Mouse (Mus musculus) kidney, adult 8-10 months (tissue): ENCODE results near the gene Spata25.
"Not testable (repeated sequence)": the region's sequence is repeated elsewhere in the genome, so short reads cannot be mapped to it uniquely, and the experiment has no call there.

ENCODE experiments used
- DNase-seq, 2 experiments: peaks; one replicate each; pipeline ENCODE4 v3.0.0; 2022

Spata25 gene

DNA sequence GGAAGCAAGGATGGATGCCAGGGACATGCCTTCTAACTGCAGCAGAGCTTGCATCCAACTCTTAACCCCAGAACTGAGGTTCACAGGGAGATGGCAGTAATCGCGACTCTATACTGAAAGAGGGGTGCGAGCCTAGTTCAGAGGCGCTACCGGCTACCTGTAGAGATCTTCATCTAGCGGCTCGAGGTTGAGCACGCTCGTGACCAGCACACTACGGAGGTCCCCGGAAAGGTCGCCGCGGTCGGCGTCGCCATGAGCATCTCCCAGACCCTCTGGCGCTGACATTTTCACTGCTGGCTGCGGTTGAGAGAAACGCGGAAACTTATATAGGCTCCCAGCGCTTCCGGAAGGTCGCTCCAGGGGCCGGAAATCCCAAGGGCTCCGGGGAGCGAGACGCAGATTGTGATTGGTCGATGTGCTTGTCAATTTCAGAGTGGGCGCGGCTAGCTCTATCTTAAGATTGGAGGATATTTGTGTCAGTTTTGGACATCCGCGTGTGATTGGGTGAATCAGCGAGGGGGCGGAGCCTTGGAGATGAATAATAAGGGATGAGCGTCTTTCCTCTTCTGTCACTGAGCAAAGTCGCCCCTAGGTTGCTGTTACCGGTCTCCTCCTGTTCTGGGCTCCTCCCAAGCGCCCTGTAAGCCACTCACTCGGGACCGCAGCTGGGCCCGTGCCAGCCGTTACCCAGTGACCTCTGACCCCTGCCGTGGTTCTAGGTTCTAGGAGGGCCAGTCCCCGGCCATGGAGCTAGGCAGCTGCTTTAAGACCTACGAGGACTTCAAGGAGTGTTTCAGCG, 23.6 kb downstream of the Spata25 start, which contains the start of the genes Acot8 and Zswim3:
Gene Acot8 (minus strand): TSS at position 350 of the 799 bp plus-strand sequence.
Gene Zswim3 (plus strand): TSS at position 566 of the 799 bp plus-strand sequence.
- DNase-seq: peak; percentile 99

DNA sequence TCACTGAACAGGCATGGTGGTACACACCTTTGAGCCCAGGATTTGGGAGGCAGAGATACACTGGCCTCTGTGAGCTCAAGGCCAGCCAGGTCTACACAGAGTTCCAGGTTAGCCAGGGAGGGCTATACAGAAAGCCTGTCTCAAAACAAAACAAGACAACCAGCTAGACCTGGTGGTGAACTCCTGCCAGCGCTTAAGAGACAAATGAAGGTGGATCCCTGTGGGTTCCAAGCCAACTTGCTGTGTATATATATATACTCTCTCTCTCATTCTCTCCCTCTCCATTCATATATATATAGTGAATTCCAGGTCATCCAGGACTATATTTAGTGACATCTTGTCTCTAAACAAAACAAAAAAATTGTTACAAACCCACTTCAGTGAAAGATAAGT, 24.4 kb downstream of the Spata25 start:
- DNase-seq: no peak

DNA sequence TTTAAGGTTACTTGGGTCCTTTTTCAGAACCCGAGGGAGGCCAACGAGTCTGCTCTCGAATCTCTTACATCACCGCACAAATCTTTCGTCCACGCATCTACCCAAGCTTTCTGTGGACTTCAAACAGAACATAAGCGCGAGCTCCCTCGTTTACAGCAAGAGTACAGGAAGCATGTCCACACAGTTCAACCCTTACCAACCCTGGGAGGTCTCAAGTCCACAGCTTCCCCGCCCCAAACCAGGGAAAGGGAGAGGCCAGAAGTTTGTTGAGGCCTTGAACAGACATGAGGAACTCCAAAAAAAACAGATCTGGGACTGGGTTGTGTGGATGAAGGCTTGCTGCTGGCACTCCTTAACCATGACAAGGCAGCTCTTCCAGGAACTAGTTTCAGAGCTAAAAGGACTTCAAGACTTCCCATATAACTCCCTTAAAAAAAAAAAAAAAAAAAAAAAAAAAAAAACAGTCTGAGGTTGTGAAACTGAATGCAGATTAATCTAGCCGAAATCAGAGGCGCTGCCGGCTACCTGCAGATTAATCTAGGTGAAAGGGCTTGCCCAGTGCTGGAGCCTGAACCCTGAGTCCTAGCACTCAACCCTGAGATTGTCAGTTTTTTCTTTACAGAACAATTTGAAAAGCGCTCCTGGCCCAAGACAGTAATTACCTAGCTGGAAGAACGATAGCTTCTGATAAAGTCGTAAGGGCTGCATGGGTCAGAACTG, 25.0 kb downstream of the Spata25 start:
- DNase-seq: no peak

DNA sequence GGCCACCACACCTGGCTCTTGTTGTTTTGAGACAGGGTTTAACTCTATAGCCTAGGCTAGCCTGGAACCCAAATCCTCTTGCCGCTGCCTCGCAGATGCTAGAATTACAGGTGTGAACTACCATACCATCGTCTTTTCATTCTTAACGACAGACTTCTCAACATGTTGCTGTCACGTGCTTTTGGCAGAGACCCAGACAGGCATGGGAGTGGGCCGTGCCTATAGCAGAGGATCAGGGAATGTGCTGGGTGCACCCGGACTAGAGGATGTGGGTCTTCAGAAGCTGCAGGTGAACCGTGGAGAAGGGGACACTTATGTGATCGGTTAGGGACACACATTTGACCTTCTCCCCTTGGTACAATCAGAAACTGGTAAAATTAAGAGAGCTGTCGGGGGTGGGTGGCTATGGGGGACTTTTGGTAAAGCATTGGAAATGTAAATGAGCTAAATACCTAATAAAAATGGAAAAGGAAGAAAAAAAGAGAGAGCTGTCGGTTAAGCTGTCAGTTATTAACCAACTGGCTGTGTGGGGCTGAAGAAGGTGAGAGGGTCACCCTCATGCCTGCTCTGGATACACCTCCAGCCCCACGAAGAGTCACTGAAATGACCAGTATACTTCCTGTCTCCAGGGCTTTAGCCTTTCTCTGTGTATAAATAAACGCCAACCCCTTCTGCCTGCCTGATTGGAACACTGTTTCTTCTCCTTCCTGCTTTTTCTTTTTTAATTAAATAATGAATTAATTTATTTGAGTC, 27.9 kb downstream of the Spata25 start:
- DNase-seq: no peak

- DNase-seq: not testable (repeated sequence)
Measured at GRCm38 (mm10) chr2:164798554-164798953, 29.8 kb downstream of the Spata25 start.

DNA sequence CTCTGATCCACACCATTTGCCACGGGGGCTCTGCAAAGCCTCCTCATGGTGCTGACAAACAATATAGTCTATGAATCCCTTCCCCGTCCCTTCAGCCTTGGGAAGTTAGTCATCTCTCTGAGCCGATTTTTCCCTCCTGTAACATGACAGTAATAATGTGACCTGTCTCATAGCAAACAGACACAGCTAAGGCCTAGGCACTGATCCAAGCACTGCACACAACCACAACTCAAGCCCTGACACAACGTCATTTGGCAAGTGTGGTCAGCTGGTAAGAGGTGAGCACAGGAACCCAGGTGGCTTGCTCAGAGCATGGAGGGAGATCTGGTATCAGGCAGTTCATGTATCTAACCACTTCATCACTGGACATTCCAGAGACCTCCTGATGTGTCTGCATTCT, 32.5 kb downstream of the Spata25 start:
- no peak for DNase-seq

DNA sequence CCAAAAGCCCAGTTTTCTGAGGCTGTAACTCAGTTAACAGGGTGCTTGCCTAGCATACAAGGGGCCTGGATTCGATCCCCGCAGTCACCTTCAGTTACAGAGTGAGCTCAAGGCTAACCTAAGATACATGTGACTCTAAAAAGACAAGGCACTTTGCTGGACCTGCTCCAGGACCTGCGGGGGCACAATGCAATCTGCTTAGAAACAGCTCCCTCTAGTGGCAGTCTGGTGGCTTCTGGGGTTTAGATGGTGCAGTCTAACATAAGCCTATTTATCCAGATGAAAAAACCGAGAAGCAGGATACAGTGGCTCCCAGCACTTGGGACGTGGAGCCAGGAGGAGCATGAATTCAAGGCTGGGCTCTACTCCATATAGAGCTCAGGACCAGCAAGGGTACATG, 34.0 kb downstream of the Spata25 start:
- peak; percentile 85 to 89 for DNase-seq

DNA sequence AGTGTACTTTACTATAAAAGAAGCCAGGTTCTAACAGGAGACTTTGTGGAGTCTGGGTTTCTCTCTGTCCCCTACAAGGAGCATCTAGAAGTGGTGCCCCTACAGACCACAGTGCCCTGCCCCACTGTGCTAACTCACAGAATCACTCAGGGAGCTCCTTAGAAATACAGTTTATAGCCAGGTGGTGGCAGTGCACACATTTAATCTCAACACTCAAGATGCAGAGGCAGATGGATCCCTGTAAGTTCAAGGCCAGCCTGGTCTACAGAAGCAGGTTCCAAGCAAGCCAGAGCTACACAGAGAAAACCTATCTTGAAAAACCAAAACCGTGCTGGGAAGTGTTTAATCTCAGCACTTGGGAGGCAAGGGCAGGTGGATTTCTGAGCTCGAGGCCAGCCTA, 34.6 kb downstream of the Spata25 start:
- DNase-seq: no peak

DNA sequence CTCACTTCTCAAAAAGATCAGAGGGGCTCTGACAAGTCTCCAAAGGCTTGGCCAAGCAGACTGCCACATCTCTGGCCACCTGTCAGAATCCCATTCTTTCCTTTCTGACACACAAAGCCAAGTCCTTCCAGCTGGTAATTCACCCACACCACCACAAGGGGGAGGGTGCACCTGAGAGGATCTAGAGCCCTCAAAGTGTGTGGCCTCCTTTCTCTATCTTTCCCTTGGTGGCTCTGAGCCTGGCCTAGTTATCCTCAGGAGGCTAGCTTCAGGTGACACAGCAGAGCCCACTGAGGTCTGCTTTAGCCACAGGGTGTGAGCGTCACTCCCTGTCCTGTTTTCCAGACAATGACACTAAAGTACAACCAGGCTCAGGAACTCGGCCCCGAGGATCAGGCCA, 35.1 kb downstream of the Spata25 start:
- peak in 1 of 2 experiments; percentile 73 for DNase-seq

DNA sequence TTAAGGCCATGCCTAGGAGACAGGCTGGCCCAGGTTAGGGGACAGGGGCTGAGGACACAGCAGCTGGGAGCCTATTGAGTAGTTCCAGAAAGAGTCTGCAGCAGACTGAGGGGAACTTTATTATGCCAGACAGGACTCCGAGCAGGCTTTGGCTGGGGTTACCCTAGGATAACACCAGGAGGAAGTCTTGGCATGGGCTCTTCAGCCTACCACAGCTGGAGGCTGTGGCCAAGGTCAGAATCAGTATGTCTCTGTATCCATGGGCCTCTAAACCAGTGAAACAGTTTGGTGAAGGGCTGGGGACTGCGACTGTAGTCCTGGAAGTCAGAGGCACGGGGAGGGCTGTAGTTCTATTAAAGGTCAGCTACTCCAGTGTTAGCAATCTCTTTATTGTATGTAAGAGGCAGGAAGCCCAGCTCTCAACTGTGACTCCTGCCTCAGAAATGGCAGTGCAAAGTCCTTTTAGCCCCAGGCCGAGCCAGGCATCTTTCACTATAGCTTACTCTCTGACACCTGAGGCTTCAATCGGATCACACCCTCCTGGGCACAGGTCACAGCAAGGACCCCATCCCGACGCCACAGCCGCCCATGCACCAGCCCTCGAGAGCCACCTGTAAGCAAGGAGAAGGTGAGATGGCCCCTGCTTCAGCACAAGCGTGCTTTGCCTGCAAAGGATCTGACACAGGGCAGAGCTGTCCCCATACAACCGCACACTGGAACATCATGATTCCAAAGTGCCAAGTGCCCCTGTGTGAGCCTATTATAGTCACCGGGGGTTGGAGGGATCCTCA, 35.7 kb downstream of the Spata25 start:
- no peak for DNase-seq

GRCm38 (mm10) chr2:164791841-164792261, 36.5 kb downstream of the Spata25 start:
- no peak for DNase-seq

- DNase-seq: no peak
Measured at GRCm38 (mm10) chr2:164790451-164790850, 37.9 kb downstream of the Spata25 start.

GRCm38 (mm10) chr2:164788411-164788810, 39.9 kb downstream of the Spata25 start:
- no peak for DNase-seq

DNA sequence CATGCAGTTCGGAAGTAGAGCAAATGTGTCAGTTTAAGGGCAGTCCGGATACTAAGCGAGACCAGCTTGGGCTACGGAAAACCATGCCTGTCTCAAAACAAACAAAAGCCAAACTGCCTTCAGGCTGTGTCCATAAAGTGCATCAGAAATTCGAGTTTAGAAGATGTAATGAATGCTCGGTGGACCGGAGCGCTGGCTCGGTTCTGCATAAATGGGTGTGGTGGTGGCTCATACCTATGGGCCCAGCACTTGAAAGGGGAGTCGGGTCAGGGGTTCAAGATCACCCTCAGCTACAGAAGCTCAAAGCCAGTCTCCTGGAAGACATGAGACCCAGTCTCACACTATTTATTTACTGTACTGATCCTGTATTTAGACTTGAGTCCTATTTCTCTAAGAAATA, 40.6 kb downstream of the Spata25 start:
- DNase-seq: no peak

- no peak for DNase-seq
Measured at GRCm38 (mm10) chr2:164787032-164787431, 41.3 kb downstream of the Spata25 start.

DNA sequence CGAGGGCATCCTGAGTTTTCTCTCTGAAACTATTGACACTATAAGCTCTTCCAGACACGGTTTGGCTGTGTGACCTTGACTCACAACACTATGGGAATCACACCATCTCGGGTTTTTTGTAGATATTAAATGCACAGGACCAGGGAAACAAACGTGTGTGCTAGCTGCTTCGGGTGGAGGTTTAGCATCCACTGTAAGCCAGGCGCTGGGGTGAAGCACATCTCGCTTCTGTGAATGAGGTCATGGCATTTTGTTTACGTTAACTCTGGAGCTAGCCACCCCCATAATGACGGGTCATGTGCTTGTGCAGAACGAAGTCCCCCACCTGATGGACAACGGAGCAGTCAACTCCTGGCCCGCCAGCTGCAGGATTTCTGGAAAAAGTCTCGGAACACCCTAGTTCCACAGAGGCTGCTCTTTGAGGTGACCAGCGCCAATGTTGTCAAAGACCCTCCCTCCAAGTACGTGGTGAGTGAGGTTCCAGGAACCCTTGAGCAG, 41.9 kb downstream of the Spata25 start:
- no peak for DNase-seq

DNA sequence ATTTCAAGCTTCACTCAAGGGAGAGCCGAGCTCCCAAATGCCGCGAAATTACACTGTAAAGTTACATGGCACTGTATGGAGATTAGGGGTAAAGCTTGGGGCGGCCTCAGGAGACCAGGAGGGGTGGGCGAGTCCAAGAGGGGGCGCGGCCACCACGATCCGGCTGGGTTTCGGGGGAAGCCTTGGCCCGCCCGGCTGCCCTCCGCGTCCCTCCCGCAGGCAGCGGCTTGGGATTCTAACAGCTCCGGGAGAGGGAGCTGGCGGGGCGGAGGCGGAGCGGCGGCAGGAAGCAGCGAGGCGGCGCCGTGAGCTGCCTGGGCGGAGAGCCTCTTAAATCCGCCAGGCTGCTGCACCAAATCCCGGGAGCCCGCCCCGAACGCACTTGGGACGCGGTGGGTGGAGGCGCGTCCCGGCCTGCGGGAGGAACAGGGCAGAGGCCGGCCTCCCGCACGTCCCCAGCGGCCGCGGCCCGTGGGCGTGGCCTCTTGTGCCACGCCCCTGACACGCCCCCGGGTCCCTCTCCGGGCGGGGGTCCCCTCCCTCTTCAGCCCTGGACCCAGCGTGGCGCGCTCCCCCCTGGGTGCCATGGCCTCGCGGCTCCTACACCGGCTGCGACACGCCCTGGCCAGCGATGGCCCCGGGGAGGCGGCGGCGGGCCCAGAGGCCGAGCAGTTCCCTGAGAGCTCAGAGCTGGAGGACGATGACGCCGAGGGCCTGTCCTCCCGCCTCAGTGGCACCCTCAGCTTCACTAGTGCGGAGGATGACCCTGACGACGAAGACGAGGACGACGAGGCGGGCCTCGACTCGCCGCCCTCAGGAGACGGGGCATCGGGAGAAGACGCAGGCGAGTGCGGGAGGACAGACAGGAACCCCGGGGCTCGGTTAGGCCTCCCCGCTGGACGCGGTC, 42.6 kb downstream of the Spata25 start, which contains the start of gene Snx21:
Gene Snx21 (plus strand): TSS at position 343 of the 907 bp plus-strand sequence.
- DNase-seq: peak; percentile 93 to 95

GRCm38 (mm10) chr2:164784869-164785420, 43.4 kb downstream of the Spata25 start:
- DNase-seq: no peak

DNA sequence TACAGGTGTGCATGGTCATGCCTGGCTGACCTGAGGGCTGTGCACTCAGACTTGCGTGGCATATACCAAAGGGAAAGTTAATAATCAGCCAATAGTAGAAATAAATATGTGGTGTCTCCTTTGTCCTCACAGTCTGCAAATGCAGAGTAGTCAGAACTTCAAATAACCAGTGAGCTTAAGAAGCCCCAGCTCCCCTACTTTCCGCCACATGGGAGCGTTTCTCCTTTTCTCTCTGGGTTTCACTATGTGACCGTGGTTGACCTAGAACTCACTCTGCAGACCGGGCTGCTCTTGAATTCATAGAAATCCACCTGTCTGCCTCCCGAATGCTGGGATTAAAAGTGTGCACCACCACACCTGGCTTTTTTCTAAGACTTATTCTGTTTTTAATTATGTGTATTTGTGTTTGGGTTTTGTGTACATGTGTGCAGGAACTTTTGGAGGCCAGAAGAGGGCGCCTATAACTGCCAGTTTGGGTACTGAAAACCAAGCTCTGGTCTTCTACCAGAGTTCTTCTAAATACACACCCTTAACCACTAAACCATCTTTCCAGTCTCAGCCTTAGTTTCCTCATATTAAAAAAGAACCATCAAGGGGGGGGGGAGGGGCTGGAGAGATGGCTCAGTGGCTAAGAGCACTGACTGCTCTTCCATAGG, 44.3 kb downstream of the Spata25 start:
- no peak for DNase-seq

DNA sequence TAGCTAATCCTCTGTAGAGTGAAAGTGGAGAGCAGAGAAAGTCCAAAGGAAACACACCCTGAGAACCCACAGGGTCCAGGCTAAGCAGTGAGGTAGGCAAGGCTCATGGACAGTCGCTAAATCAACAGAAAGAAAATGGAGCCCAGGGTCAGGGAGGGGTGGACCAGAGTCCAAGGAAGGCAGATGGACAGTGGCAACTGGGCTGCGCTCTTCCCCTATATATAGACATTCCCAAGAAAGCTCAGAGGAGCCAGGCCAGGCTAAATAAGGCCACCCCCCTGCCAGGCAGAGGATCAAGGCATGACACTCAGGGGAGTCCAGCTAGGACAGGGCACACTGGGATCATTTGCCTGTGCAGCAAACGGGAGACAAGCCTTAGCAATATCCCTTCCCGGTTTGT, 46.5 kb downstream of the Spata25 start:
- no peak for DNase-seq
